Comparison of ENCODE assay signal across 8 mouse cellular contexts in genomic region chr15:85583024-85583423, GRCm38 (mm10). TPM values are rescaled to one million over a fixed set of nuclear protein-coding genes. Genes with fewer than 3 reads are reported as not detected.
DNase-seq lines count a peak whose midpoint lies in the region; ATAC-seq and TF ChIP-seq lines count a peak whose summit lies in the region.

No protein-coding gene starts in this region.

- TF ChIP-seq CTCF in midbrain, postnatal 0 days (IDR thresholded peaks at IDR 0.05): peak; percentile 95

- peaks cover 20% of the 10 kb centered on the region for H3K4me1 ChIP-seq in heart, embryonic 12.5 days (replicated peaks)
- H3K4me1 ChIP-seq in limb, embryonic 10.5 days: peaks cover 29% of the 10 kb centered on the region
- H3K4me1 ChIP-seq in midbrain, postnatal 0 days (ENCODE audit: insufficient read depth, low read length): no peaks in the 10 kb centered on the region
- H3K4me1 ChIP-seq in stomach, embryonic 16.5 days (ENCODE audit: control insufficient read depth, insufficient read depth, low read length): peaks cover 8% of the 10 kb centered on the region

- no peaks in the 10 kb centered on the region for H3K9me3 ChIP-seq in heart, embryonic 12.5 days (replicated peaks)
- H3K9me3 ChIP-seq in limb, embryonic 10.5 days (replicated peaks): no peaks in the 10 kb centered on the region
- H3K9me3 ChIP-seq in midbrain, postnatal 0 days (ENCODE audit: low read length): no peaks in the 10 kb centered on the region
- no peaks in the 10 kb centered on the region for H3K9me3 ChIP-seq in stomach, embryonic 16.5 days (replicated peaks; ENCODE audit: control insufficient read depth, low read length)

- intact Hi-C loops in gastrocnemius, postnatal 36 days (cut with DNase I): loop anchor here (1.0 to 10.0 kb wide), 4 partner anchors 106 to 438 kb away; no protein-coding TSS in a partner anchor

- H3K9ac ChIP-seq in heart, embryonic 12.5 days: no peak overlapping the region
- no peak overlapping the region for H3K9ac ChIP-seq in midbrain, postnatal 0 days (replicated peaks; ENCODE audit: low read length, poor library complexity, severe bottlenecking)
- H3K9ac ChIP-seq in stomach, embryonic 16.5 days (ENCODE audit: low read length): no peak overlapping the region

- 3% methylated on average over 8 of the region's 8 CpGs for WGBS in heart, embryonic 12.5 days
- WGBS in limb, embryonic 10.5 days: 2% methylated on average over 8 of the region's 8 CpGs
- WGBS in midbrain, postnatal 0 days: 0% methylated on average over 8 of the region's 8 CpGs
- under 1% methylated on average over 8 of the region's 8 CpGs for WGBS in stomach, embryonic 16.5 days

- peak; percentile 60 to 79 for DNase-seq in heart, adult 18-20 months
- peak; percentile 70 for DNase-seq in embryo, embryonic 11.5 days (ENCODE audit: low read depth, low spot score)
- DNase-seq in gastrocnemius, postnatal 36 days: peak; percentile 68 to 71
- DNase-seq in kidney, adult 18-20 months: peak; percentile 81
- peak; percentile 90 for DNase-seq in limb, embryonic 10.5 days (ENCODE audit: low spot score)
- DNase-seq in midbrain, postnatal 0 days (ENCODE audit: low spot score): peak; percentile 92

- no peak overlapping the region for H3K4me2 ChIP-seq in heart, embryonic 12.5 days
- no peak overlapping the region for H3K4me2 ChIP-seq in midbrain, postnatal 0 days (ENCODE audit: low read depth, low read length, poor library complexity, severe bottlenecking)
- no peak overlapping the region for H3K4me2 ChIP-seq in stomach, embryonic 16.5 days (ENCODE audit: low read depth, low read length)

- H3K36me3 ChIP-seq in heart, embryonic 12.5 days: no peaks in the 10 kb centered on the region
- no peaks in the 10 kb centered on the region for H3K36me3 ChIP-seq in limb, embryonic 10.5 days
- H3K36me3 ChIP-seq in midbrain, postnatal 0 days (ENCODE audit: insufficient read depth, low read length): no peaks in the 10 kb centered on the region
- H3K36me3 ChIP-seq in stomach, embryonic 16.5 days (ENCODE audit: control insufficient read depth, insufficient read depth, low read length): no peaks in the 10 kb centered on the region

- H3K27me3 ChIP-seq in heart, embryonic 12.5 days (replicated peaks): peaks cover 81% of the 10 kb centered on the region
- peaks cover 79% of the 10 kb centered on the region for H3K27me3 ChIP-seq in limb, embryonic 10.5 days (ENCODE audit: low read depth, poor library complexity, severe bottlenecking)
- peaks cover 41% of the 10 kb centered on the region for H3K27me3 ChIP-seq in midbrain, postnatal 0 days (ENCODE audit: insufficient read depth, low read length)
- peaks cover 57% of the 10 kb centered on the region for H3K27me3 ChIP-seq in stomach, embryonic 16.5 days (ENCODE audit: control insufficient read depth, insufficient read depth, low read length)

- H3K4me3 ChIP-seq in heart, embryonic 12.5 days: no peak overlapping the region
- H3K4me3 ChIP-seq in limb, embryonic 10.5 days: no peak overlapping the region
- H3K4me3 ChIP-seq in midbrain, postnatal 0 days (ENCODE audit: low read depth, low read length): no peak overlapping the region
- H3K4me3 ChIP-seq in stomach, embryonic 16.5 days (replicated peaks; ENCODE audit: low read length): no peak overlapping the region

- no peak overlapping the region for H3K27ac ChIP-seq in heart, embryonic 12.5 days (ENCODE audit: poor library complexity, severe bottlenecking)
- H3K27ac ChIP-seq in limb, embryonic 10.5 days: no peak overlapping the region
- H3K27ac ChIP-seq in midbrain, postnatal 0 days (ENCODE audit: low read depth, low read length): no peak overlapping the region
- H3K27ac ChIP-seq in stomach, embryonic 16.5 days (ENCODE audit: low read length): no peak overlapping the region

- no peak; the same call in 1 of the 2 replicates for ATAC-seq in heart, embryonic 12.5 days (ENCODE audit: insufficient number of reproducible peaks, low FRiP score)
- ATAC-seq in midbrain, postnatal 0 days (ENCODE audit: low FRiP score): peak; percentile 85
- peak; percentile 71; the same call in 1 of the 2 replicates for ATAC-seq in stomach, embryonic 16.5 days (ENCODE audit: insufficient read depth, low FRiP score)

RNA-seq across cellular contexts. Expression of gene Wnt7b, which starts 0.8 kb away (rescaled TPM):
- total RNA-seq in heart, adult 18-20 months (2021): under 1 TPM; 0.10 to 0.28 TPM
- 1.3 and 1.5 TPM in 2 replicates for polyA plus RNA-seq in heart, embryonic 12.5 days (2016; fragmentation: Nextera tagmentation; extraction: Ambion mirVana)
- total RNA-seq in gastrocnemius, postnatal 36 days (2021): not detected
- 10.9 and 17.1 TPM in 2 replicates for polyA plus RNA-seq in limb, embryonic 10.5 days (2016; fragmentation: Nextera tagmentation; extraction: Ambion mirVana)
- total RNA-seq in midbrain, postnatal 0 days (2014; rRNA removed): 26.3 and 34.3 TPM in 2 replicates
- 19.0 and 19.5 TPM in 2 replicates for polyA plus RNA-seq in midbrain, postnatal 0 days (2015; fragmentation: Nextera tagmentation; extraction: Ambion mirVana)
- 3.4 and 4.8 TPM in 2 replicates for polyA plus RNA-seq in stomach, embryonic 16.5 days (2015; fragmentation: Nextera tagmentation; extraction: Ambion mirVana)
